Mouse (Mus musculus): ENCODE data around the gene Zfyve19. TPM values are rescaled to one million over a fixed set of nuclear protein-coding genes. Genes with fewer than 3 reads are reported as not detected.

The Zfyve19 gene
- polyA plus RNA-seq, 1 experiment from 2014 or later: 44.2 TPM

- 82% methylated on average over 8 of the region's 8 CpGs for WGBS
- Histone ChIP-seq H3K4me2 (no peak overlapping the region), H3K36me3 (ENCODE audit: control insufficient read depth, insufficient read depth, low read length) (no peaks in the 10 kb centered on the region), H3K4me1 (ENCODE audit: control insufficient read depth, insufficient read depth, low read length) (peaks cover 20% of the 10 kb centered on the region), H3K9me3 (ENCODE audit: control insufficient read depth, low read length) (no peaks in the 10 kb centered on the region), H3K9ac (ENCODE audit: low read length) (no peak overlapping the region), H3K27me3 (ENCODE audit: control insufficient read depth, insufficient read depth, low read length) (peaks cover 18% of the 10 kb centered on the region), H3K27ac (ENCODE audit: low read depth, low read length) (no peak overlapping the region), H3K4me3 (ENCODE audit: low read depth, low read length) (no peak overlapping the region)
- DNase-seq (ENCODE audit: low spot score, missing footprints) (no peak), ATAC-seq (ENCODE audit: low FRiP score) (no peak)
Observed at GRCm38 (mm10) chr2:119171574-119171973, 36.8 kb upstream of the Zfyve19 start.

GRCm38 (mm10) chr2:119172446-119172845 is 36.0 kb upstream of the Zfyve19 start:
- Histone ChIP-seq H3K4me1 (ENCODE audit: control insufficient read depth, insufficient read depth, low read length) (peaks cover 12% of the 10 kb centered on the region), H3K27ac (ENCODE audit: low read depth, low read length) (no peak overlapping the region), H3K9me3 (ENCODE audit: control insufficient read depth, low read length) (no peaks in the 10 kb centered on the region), H3K4me3 (ENCODE audit: low read depth, low read length) (no peak overlapping the region), H3K4me2 (no peak overlapping the region), H3K36me3 (ENCODE audit: control insufficient read depth, insufficient read depth, low read length) (no peaks in the 10 kb centered on the region), H3K9ac (ENCODE audit: low read length) (peak overlapping the region; percentile 47), H3K27me3 (ENCODE audit: control insufficient read depth, insufficient read depth, low read length) (peaks cover 9% of the 10 kb centered on the region)
- 94% methylated on average over 7 of the region's 7 CpGs for WGBS
- peak; percentile 56 for DNase-seq (ENCODE audit: low spot score, missing footprints)
- ATAC-seq (ENCODE audit: low FRiP score): no peak

- no peaks in the 10 kb centered on the region for H3K36me3 ChIP-seq (ENCODE audit: control insufficient read depth, insufficient read depth, low read length)
- peaks cover 4% of the 10 kb centered on the region for H3K27me3 ChIP-seq (ENCODE audit: control insufficient read depth, insufficient read depth, low read length)
- 27% methylated on average over 13 of the region's 13 CpGs for WGBS
- H3K27ac ChIP-seq (ENCODE audit: low read depth, low read length): no peak overlapping the region
- H3K4me3 ChIP-seq (ENCODE audit: low read depth, low read length): no peak overlapping the region
- H3K4me2 ChIP-seq: no peak overlapping the region
- peak; percentile 45 for ATAC-seq (ENCODE audit: low FRiP score)
- H3K9ac ChIP-seq (ENCODE audit: low read length): peak overlapping the region; percentile 47
- peaks cover 10% of the 10 kb centered on the region for H3K4me1 ChIP-seq (ENCODE audit: control insufficient read depth, insufficient read depth, low read length)
- H3K9me3 ChIP-seq (ENCODE audit: control insufficient read depth, low read length): no peaks in the 10 kb centered on the region
- peak; percentile 84 for DNase-seq (ENCODE audit: low spot score, missing footprints)
Observed at GRCm38 (mm10) chr2:119172862-119173576, 35.4 kb upstream of the Zfyve19 start.

- Histone ChIP-seq H3K4me2 (no peak within 1 kb of the TSS), H3K36me3 (ENCODE audit: control insufficient read depth, insufficient read depth, low read length) (no peaks in the 10 kb centered on the region), H3K27me3 (ENCODE audit: control insufficient read depth, insufficient read depth, low read length) (0 out of 2 replicates have a peak, but pooled peaks cover 2% of the 10 kb centered on the region), H3K4me1 (ENCODE audit: control insufficient read depth, insufficient read depth, low read length) (peaks cover 10% of the 10 kb centered on the region), H3K4me3 (ENCODE audit: low read depth, low read length) (no peak within 1 kb of the TSS), H3K27ac (ENCODE audit: low read depth, low read length) (no peak within 1 kb of the TSS), H3K9ac (ENCODE audit: low read length) (no peak within 1 kb of the TSS), H3K9me3 (ENCODE audit: control insufficient read depth, low read length) (no peaks in the 10 kb centered on the region)
- peak; percentile 60 for DNase-seq (ENCODE audit: low spot score, missing footprints)
- ATAC-seq (ENCODE audit: low FRiP score): no peak
- 44% methylated on average over 8 of the region's 8 CpGs for WGBS
Observed at GRCm38 (mm10) chr2:119173991-119174651, 34.3 kb upstream of the Zfyve19 start, which contains the start of gene Gm14137. Gene Gm14137, plus strand, starts transcription at chr2:119174509.

- peak; percentile 78 for DNase-seq (ENCODE audit: low spot score, missing footprints)
- Histone ChIP-seq H3K4me2 (no peak overlapping the region), H3K36me3 (ENCODE audit: control insufficient read depth, insufficient read depth, low read length) (no peaks in the 10 kb centered on the region; the same call in 1 of the 2 replicates), H3K27ac (ENCODE audit: low read depth, low read length) (no peak overlapping the region), H3K9ac (ENCODE audit: low read length) (no peak overlapping the region), H3K4me1 (ENCODE audit: control insufficient read depth, insufficient read depth, low read length) (peaks cover 10% of the 10 kb centered on the region), H3K4me3 (ENCODE audit: low read depth, low read length) (no peak overlapping the region), H3K27me3 (ENCODE audit: control insufficient read depth, insufficient read depth, low read length) (no peaks in the 10 kb centered on the region), H3K9me3 (ENCODE audit: control insufficient read depth, low read length) (no peaks in the 10 kb centered on the region)
- no peak for ATAC-seq (ENCODE audit: low FRiP score)
- WGBS: 42% methylated on average over 14 of the region's 14 CpGs
Observed at GRCm38 (mm10) chr2:119174866-119175265, 33.6 kb upstream of the Zfyve19 start.

- Histone ChIP-seq H3K4me3 (ENCODE audit: low read depth, low read length) (no peak overlapping the region), H3K4me2 (no peak overlapping the region), H3K27me3 (ENCODE audit: control insufficient read depth, insufficient read depth, low read length) (no peaks in the 10 kb centered on the region), H3K36me3 (ENCODE audit: control insufficient read depth, insufficient read depth, low read length) (no peaks in the 10 kb centered on the region; the same call in 1 of the 2 replicates), H3K4me1 (ENCODE audit: control insufficient read depth, insufficient read depth, low read length) (peaks cover 10% of the 10 kb centered on the region), H3K9me3 (ENCODE audit: control insufficient read depth, low read length) (no peaks in the 10 kb centered on the region), H3K27ac (ENCODE audit: low read depth, low read length) (no peak overlapping the region), H3K9ac (ENCODE audit: low read length) (no peak overlapping the region)
- no peak for ATAC-seq (ENCODE audit: low FRiP score)
- DNase-seq (ENCODE audit: low spot score, missing footprints): peak; percentile 57
- WGBS: 76% methylated on average over 6 of the region's 6 CpGs
Observed at GRCm38 (mm10) chr2:119175614-119176013, 32.8 kb upstream of the Zfyve19 start.

GRCm38 (mm10) chr2:119176761-119177160 is 31.7 kb upstream of the Zfyve19 start:
- no peak overlapping the region for H3K4me2 ChIP-seq
- 60% methylated on average over 3 of the region's 3 CpGs for WGBS
- ATAC-seq (ENCODE audit: low FRiP score) (no peak), DNase-seq (ENCODE audit: low spot score, missing footprints) (peak; percentile 35)
- H3K27me3 ChIP-seq (ENCODE audit: control insufficient read depth, insufficient read depth, low read length): no peaks in the 10 kb centered on the region
- no peaks in the 10 kb centered on the region; the same call in 1 of the 2 replicates for H3K36me3 ChIP-seq (ENCODE audit: control insufficient read depth, insufficient read depth, low read length)
- H3K27ac ChIP-seq (ENCODE audit: low read depth, low read length): no peak overlapping the region
- H3K4me3 ChIP-seq (ENCODE audit: low read depth, low read length): no peak overlapping the region
- H3K9me3 ChIP-seq (ENCODE audit: control insufficient read depth, low read length): no peaks in the 10 kb centered on the region
- no peak overlapping the region for H3K9ac ChIP-seq (ENCODE audit: low read length)
- H3K4me1 ChIP-seq (ENCODE audit: control insufficient read depth, insufficient read depth, low read length): peaks cover 10% of the 10 kb centered on the region

- peak; percentile 49 for DNase-seq (ENCODE audit: low spot score, missing footprints)
- H3K9me3 ChIP-seq (ENCODE audit: control insufficient read depth, low read length): no peaks in the 10 kb centered on the region
- H3K4me2 ChIP-seq: no peak overlapping the region
- no peak for ATAC-seq (ENCODE audit: low FRiP score)
- WGBS: 89% methylated on average over 5 of the region's 5 CpGs
- H3K4me3 ChIP-seq (ENCODE audit: low read depth, low read length): no peak overlapping the region
- no peak overlapping the region for H3K27ac ChIP-seq (ENCODE audit: low read depth, low read length)
- peaks cover 10% of the 10 kb centered on the region for H3K4me1 ChIP-seq (ENCODE audit: control insufficient read depth, insufficient read depth, low read length)
- no peaks in the 10 kb centered on the region; the same call in 1 of the 2 replicates for H3K36me3 ChIP-seq (ENCODE audit: control insufficient read depth, insufficient read depth, low read length)
- no peaks in the 10 kb centered on the region for H3K27me3 ChIP-seq (ENCODE audit: control insufficient read depth, insufficient read depth, low read length)
- H3K9ac ChIP-seq (ENCODE audit: low read length): no peak overlapping the region
Observed at GRCm38 (mm10) chr2:119177384-119177939, 31.0 kb upstream of the Zfyve19 start.

- no peak overlapping the region for H3K27ac ChIP-seq (ENCODE audit: low read depth, low read length)
- H3K27me3 ChIP-seq (ENCODE audit: control insufficient read depth, insufficient read depth, low read length): no peaks in the 10 kb centered on the region
- no peak overlapping the region for H3K4me3 ChIP-seq (ENCODE audit: low read depth, low read length)
- H3K4me1 ChIP-seq (ENCODE audit: control insufficient read depth, insufficient read depth, low read length): no peaks in the 10 kb centered on the region
- H3K9me3 ChIP-seq (ENCODE audit: control insufficient read depth, low read length): no peaks in the 10 kb centered on the region
- no peak overlapping the region for H3K4me2 ChIP-seq
- no peak overlapping the region for H3K9ac ChIP-seq (ENCODE audit: low read length)
- no peaks in the 10 kb centered on the region; the same call in 1 of the 2 replicates for H3K36me3 ChIP-seq (ENCODE audit: control insufficient read depth, insufficient read depth, low read length)
- WGBS: 76% methylated on average over 7 of the region's 7 CpGs
- DNase-seq (ENCODE audit: low spot score, missing footprints): peak; percentile 53
- ATAC-seq (ENCODE audit: low FRiP score): no peak
Observed at GRCm38 (mm10) chr2:119182914-119183313, 25.5 kb upstream of the Zfyve19 start.

All from midbrain, embryonic 11.5 days (tissue).